In genomic region chr2:180805966-180806365, GRCm38 (mm10) we compare ENCODE assay signal across 8 mouse cellular contexts. TPM values are rescaled to one million over a fixed set of nuclear protein-coding genes. Genes with fewer than 3 reads are reported as not detected.
DNase-seq lines count a peak whose midpoint lies in the region; ATAC-seq lines count a peak whose summit lies in the region.

No protein-coding gene starts in this region.

- H3K27me3 ChIP-seq in kidney, embryonic 14.5 days (ENCODE audit: control insufficient read depth, insufficient read depth, low read length), result no peaks in the 10 kb centered on the region
- H3K27me3 ChIP-seq in splenic B cell, adult 2 months (ENCODE audit: control insufficient read depth, insufficient read depth, low read length, poor library complexity, severe bottlenecking), result no peaks in the 10 kb centered on the region

- no peaks in the 10 kb centered on the region for H3K36me3 ChIP-seq in kidney, embryonic 14.5 days (ENCODE audit: control insufficient read depth, insufficient read depth, low read length)
- no peaks in the 10 kb centered on the region for H3K36me3 ChIP-seq in splenic B cell, adult 2 months (ENCODE audit: control insufficient read depth, insufficient read depth, low read length, poor library complexity, severe bottlenecking)

- H3K4me1 ChIP-seq in kidney, embryonic 14.5 days (ENCODE audit: control insufficient read depth, insufficient read depth, low read length), result no peaks in the 10 kb centered on the region

- H3K9me3 ChIP-seq in kidney, embryonic 14.5 days (ENCODE audit: control insufficient read depth, low read length), result no peaks in the 10 kb centered on the region

- no peak overlapping the region for H3K27ac ChIP-seq in kidney, embryonic 14.5 days (ENCODE audit: low read depth, low read length)

- intact Hi-C loops in left cerebral cortex, postnatal 4 days (cut with DNase I), result no loop called here

- ATAC-seq in kidney, embryonic 14.5 days (ENCODE audit: low FRiP score, low TSS enrichment), result no peak

- H3K9ac ChIP-seq in kidney, embryonic 14.5 days (ENCODE audit: low read depth, low read length), result no peak overlapping the region

- peak; percentile 36 for DNase-seq in kidney, postnatal 10 days
- peak; percentile 45 for DNase-seq in Muller cell, postnatal 12 days (ENCODE audit: inconsistent ontology term)
- DNase-seq in cerebellum, adult 9-10 months, result peak; percentile 82
- peak; percentile 59 to 66 for DNase-seq in frontal cortex, postnatal 10 days (ENCODE audit: low spot score in 2 of 2)
- DNase-seq in left cerebral cortex, postnatal 4 days, result peak; percentile 74
- DNase-seq in splenic B cell, adult 2 months (ENCODE audit: low read depth, low spot score), result peak; percentile 3
- no peak for DNase-seq in gastrocnemius, postnatal 25 days

- H3K4me2 ChIP-seq in kidney, embryonic 14.5 days (replicated peaks; ENCODE audit: low read depth, low read length), result no peak overlapping the region

- no peak overlapping the region for H3K4me3 ChIP-seq in kidney, embryonic 14.5 days (ENCODE audit: low read length)

- WGBS in kidney, embryonic 14.5 days, result 59% methylated on average over 1 of the region's 1 CpGs

RNA-seq across cellular contexts. Expression of gene Bhlhe23, which starts 29.3 kb away (rescaled TPM):
- polyA plus RNA-seq in kidney, embryonic 14.5 days (2014; fragmentation: Nextera tagmentation; extraction: Ambion mirVana), result 0.10 TPM in 1 of 2 replicates, not detected in the other
- not detected for total RNA-seq in left cerebral cortex, postnatal 4 days (2021)
- total RNA-seq in gastrocnemius, postnatal 25 days (2021), result not detected
